Mouse (Mus musculus): ENCODE measurements around the gene Osbpl5.

Gene Osbpl5

GRCm38 (mm10) chr7:143753990-143754715, 2.6 kb downstream of the Osbpl5 start:
- DNase-seq: no peak

- no peak for DNase-seq
Observed at GRCm38 (mm10) chr7:143752606-143753005, 4.2 kb downstream of the Osbpl5 start.

GRCm38 (mm10) chr7:143752056-143752455, 4.7 kb downstream of the Osbpl5 start:
- no peak for DNase-seq

GRCm38 (mm10) chr7:143751380-143751779, 5.4 kb downstream of the Osbpl5 start:
- DNase-seq: no peak

- no peak for DNase-seq
Observed at GRCm38 (mm10) chr7:143749045-143749444, 7.7 kb downstream of the Osbpl5 start.

- DNase-seq: peak; percentile 84
Observed at GRCm38 (mm10) chr7:143748041-143748868, 8.5 kb downstream of the Osbpl5 start.

- DNase-seq: no peak
Observed at GRCm38 (mm10) chr7:143740653-143741052, 16.1 kb downstream of the Osbpl5 start.

- peak; percentile 82 for DNase-seq
Observed at GRCm38 (mm10) chr7:143739511-143740461, 17.0 kb downstream of the Osbpl5 start.

GRCm38 (mm10) chr7:143738601-143739006, 18.2 kb downstream of the Osbpl5 start:
- DNase-seq: no peak

- no peak for DNase-seq
Observed at GRCm38 (mm10) chr7:143738194-143738593, 18.6 kb downstream of the Osbpl5 start.

GRCm38 (mm10) chr7:143733746-143734145, 23.0 kb downstream of the Osbpl5 start:
- DNase-seq: peak; percentile 30

GRCm38 (mm10) chr7:143729886-143730285, 26.9 kb downstream of the Osbpl5 start:
- no peak for DNase-seq

GRCm38 (mm10) chr7:143726396-143726795, 30.4 kb downstream of the Osbpl5 start:
- no peak for DNase-seq

- DNase-seq: no peak
Observed at GRCm38 (mm10) chr7:143723841-143724240, 32.9 kb downstream of the Osbpl5 start.

- DNase-seq: no peak
Observed at GRCm38 (mm10) chr7:143722646-143723045, 34.1 kb downstream of the Osbpl5 start.

GRCm38 (mm10) chr7:143717811-143718210, 39.0 kb downstream of the Osbpl5 start:
- no peak for DNase-seq

GRCm38 (mm10) chr7:143713421-143713820, 43.4 kb downstream of the Osbpl5 start:
- no peak for DNase-seq

- no peak for DNase-seq
Observed at GRCm38 (mm10) chr7:143712771-143713348, 43.9 kb downstream of the Osbpl5 start.

GRCm38 (mm10) chr7:143712023-143712422, 44.8 kb downstream of the Osbpl5 start:
- no peak for DNase-seq

- DNase-seq: no peak
Observed at GRCm38 (mm10) chr7:143711381-143711780, 45.4 kb downstream of the Osbpl5 start.

GRCm38 (mm10) chr7:143709395-143709794, 47.4 kb downstream of the Osbpl5 start:
- DNase-seq: no peak

- DNase-seq: peak; percentile 85
Observed at GRCm38 (mm10) chr7:143706697-143707438, 49.9 kb downstream of the Osbpl5 start.

Measured in right cerebral cortex, postnatal 25 days (tissue).